In the genomic region with DNA sequence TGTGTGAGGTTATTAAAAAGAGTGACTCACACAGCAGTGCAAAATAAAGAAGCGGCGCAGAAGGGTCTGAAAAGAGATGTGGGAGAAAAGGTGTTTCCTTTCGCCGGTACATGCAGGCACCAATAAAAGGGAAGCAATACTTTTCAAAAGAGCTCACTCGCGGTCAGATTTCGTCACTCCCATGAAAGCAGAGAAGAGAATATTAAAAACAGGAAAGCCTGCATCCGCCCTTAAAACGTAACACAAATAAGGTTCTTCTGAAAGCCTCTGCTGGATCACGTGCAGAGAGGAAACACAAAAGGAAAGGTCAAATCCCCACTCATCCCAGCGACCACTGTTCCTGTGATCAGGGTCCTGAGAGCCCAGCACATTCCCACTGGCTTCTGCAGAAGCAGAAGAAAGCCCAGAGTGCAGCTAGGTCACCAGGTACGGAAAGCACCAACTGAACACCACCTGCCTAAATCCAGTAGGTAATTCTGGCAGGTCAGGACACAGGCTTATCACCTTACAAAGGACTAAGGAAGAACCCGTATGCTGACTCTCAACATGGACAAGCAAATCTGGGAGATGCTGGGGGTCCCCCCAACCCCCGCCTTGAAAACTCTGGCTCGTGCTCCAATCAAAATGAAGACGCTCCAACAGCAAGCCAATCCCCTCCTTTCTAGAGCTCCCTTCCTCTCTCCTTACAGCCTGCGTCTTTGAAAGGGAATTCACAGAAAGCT, we compare ENCODE assay signal across 8 mouse cellular contexts. TPM values are rescaled to one million over a fixed set of nuclear protein-coding genes. Genes with fewer than 3 reads are reported as not detected.
DNase-seq lines count a peak whose midpoint lies in the region; ATAC-seq and TF ChIP-seq lines count a peak whose summit lies in the region.

No protein-coding gene starts in this region.

- H3K9me3 ChIP-seq in heart, embryonic 11.5 days (replicated peaks; ENCODE audit: control insufficient read depth, low read length) = no peaks in the 10 kb centered on the region

- peak overlapping the region; percentile 64 for H3K4me2 ChIP-seq in heart, embryonic 11.5 days

- H3K27ac ChIP-seq in kidney, adult 2 months (ENCODE audit: insufficient read depth, low read depth, low read length) = no peak overlapping the region
- peak overlapping the region; percentile 2 for H3K27ac ChIP-seq in heart, embryonic 11.5 days (ENCODE audit: low read depth, low read length)

- TF ChIP-seq POLR2A in kidney, adult 2 months (IDR thresholded peaks at IDR 0.05; ENCODE audit: low read depth, low read length) = no peak

- H3K27me3 ChIP-seq in kidney, adult 2 months (replicated peaks; ENCODE audit: control insufficient read depth, insufficient read depth, low read length) = no peaks in the 10 kb centered on the region
- no peaks in the 10 kb centered on the region for H3K27me3 ChIP-seq in heart, embryonic 11.5 days (ENCODE audit: control insufficient read depth, insufficient read depth, low read length)

- TF ChIP-seq CTCF in kidney, adult 2 months (conservative IDR thresholded peaks at IDR 0.05; ENCODE audit: insufficient read depth, insufficient read length, low read depth, low read length) = no peak

- peak overlapping the region; percentile 30; the same call in 1 of the 2 replicates for H3K4me3 ChIP-seq in kidney, adult 2 months (ENCODE audit: insufficient read depth, low read depth, low read length)
- H3K4me3 ChIP-seq in heart, embryonic 11.5 days (ENCODE audit: low read depth, low read length) = peak overlapping the region; percentile 18

- WGBS in kidney, adult 2 months = 9% methylated on average over 17 of the region's 17 CpGs
- 32% methylated on average over 17 of the region's 17 CpGs for whole genome bisulfite sequencing in heart, embryonic 11.5 days (ENCODE audit: insufficient replicate concordance)

- H3K36me3 ChIP-seq in kidney, adult 2 months (ENCODE audit: control insufficient read depth, insufficient read depth, low read length) = no peaks in the 10 kb centered on the region
- H3K36me3 ChIP-seq in heart, embryonic 11.5 days (ENCODE audit: control insufficient read depth, insufficient read depth, low read length) = peaks cover 4% of the 10 kb centered on the region; the same call in 1 of the 2 replicates

- H3K9ac ChIP-seq in heart, embryonic 11.5 days (ENCODE audit: low read depth, low read length) = peak overlapping the region; percentile 12

- DNase-seq in kidney, adult 2 months = peak; percentile 31
- no peak for DNase-seq in kidney, adult 8-10 months
- peak; percentile 52 to 59 for DNase-seq in cerebellum, postnatal 14 days
- peak; percentile 60 to 69 for DNase-seq in kidney, postnatal 4 days
- DNase-seq in lung, postnatal 4 days = peak; percentile 34 to 56
- peak; percentile 68 to 72 for DNase-seq in right cerebral cortex, postnatal 10 days (ENCODE audit: low spot score in 2 of 2)
- DNase-seq in thymus, postnatal 14 days = no peak

- 0 out of 2 replicates have a peak, but pooled peaks have one; percentile 35 for ATAC-seq in heart, embryonic 11.5 days (replicated peaks; ENCODE audit: insufficient number of reproducible peaks, low FRiP score, low TSS enrichment)

- H3K4me1 ChIP-seq in kidney, adult 2 months (ENCODE audit: control insufficient read depth, insufficient read depth, low read length) = no peaks in the 10 kb centered on the region
- H3K4me1 ChIP-seq in heart, embryonic 11.5 days (ENCODE audit: control insufficient read depth, insufficient read depth, low read length) = peaks cover 13% of the 10 kb centered on the region

RNA-seq across cellular contexts. Expression of gene Msrb3, which starts 16.4 kb away (rescaled TPM):
- polyA plus RNA-seq in kidney, adult 2 months (2012; rRNA removed) = 7.8 and 9.4 TPM in 2 replicates
- polyA plus RNA-seq in heart, embryonic 11.5 days (2014; fragmentation: Nextera tagmentation; extraction: Ambion mirVana) = 20.5 and 31.4 TPM in 2 replicates

Comparison
In these comparisons a context has a peak if more than half of its experiments do, and no peak if none do; other contexts are left out.
1. DNase-seq: peak in kidney, adult 2 months (single experiment), cerebellum, postnatal 14 days (2 of 2), kidney, postnatal 4 days (2 of 2), lung, postnatal 4 days (2 of 2) and right cerebral cortex, postnatal 10 days (2 of 2); none in kidney, adult 8-10 months (0 of 2) and thymus, postnatal 14 days (single experiment).